Mouse (Mus musculus): ENCODE measurements around the gene Gm4491. TPM values are rescaled to one million over a fixed set of nuclear protein-coding genes. Genes with fewer than 3 reads are reported as not detected.

The Gm4491 gene
- polyA plus RNA-seq, 1 experiment from 2014 or later = not detected

DNA sequence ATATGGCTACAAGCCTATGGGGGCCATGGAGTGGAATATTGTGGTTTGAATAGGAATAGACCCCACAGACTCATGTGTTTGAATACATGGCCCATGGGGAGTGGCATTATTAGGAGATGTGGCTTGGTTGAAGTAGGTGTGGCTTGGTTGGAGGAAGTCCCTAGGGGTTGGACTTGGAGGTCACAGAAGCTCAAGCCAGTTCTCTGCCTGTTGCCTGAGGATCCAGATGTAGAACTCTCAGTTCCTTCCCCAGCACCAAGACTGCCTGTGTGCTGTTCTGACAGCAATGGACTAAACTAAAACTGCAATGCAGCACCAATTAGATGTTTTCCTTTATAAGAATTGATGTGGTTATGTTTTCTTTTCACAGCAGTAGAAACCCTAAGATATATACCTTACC lies 49.6 kb downstream of the Gm4491 start:
- Histone ChIP-seq H3K9me3 (no peaks in the 10 kb centered on the region), H3K36me3 (replicated peaks) (no peaks in the 10 kb centered on the region), H3K27me3 (ENCODE audit: poor library complexity, severe bottlenecking) (no peaks in the 10 kb centered on the region), H3K4me3 (no peak overlapping the region), H3K27ac (no peak overlapping the region), H3K4me1 (no peaks in the 10 kb centered on the region)
- no peak for DNase-seq (ENCODE audit: extremely low spot score, low spot score)

Other genes with a start within 250 kb of the Gm4491 start
- gene Zmym2, start 229.2 kb downstream of the Gm4491 start, polyA plus RNA-seq (2016; fragmentation: Nextera tagmentation; extraction: Ambion mirVana) = 64.4 and 70.6 TPM in 2 replicates
- 0.06 TPM in 1 of 2 replicates, not detected in the other for gene Gja3, start 57.8 kb downstream of the Gm4491 start, polyA plus RNA-seq (2016; fragmentation: Nextera tagmentation; extraction: Ambion mirVana)
- gene Gjb2, start 11.2 kb downstream of the Gm4491 start, polyA plus RNA-seq (2016; fragmentation: Nextera tagmentation; extraction: Ambion mirVana) = 0.50 and 0.83 TPM in 2 replicates
- 0.60 and 0.68 TPM in 2 replicates for gene Gjb6, start 17.7 kb upstream of the Gm4491 start, polyA plus RNA-seq (2016; fragmentation: Nextera tagmentation; extraction: Ambion mirVana)

Measured in forebrain, embryonic 10.5 days (tissue).